Mouse (Mus musculus) lung, postnatal 14 days (tissue): ENCODE measurements around the gene Chka.

Experiments used
- DNase-seq: peaks from one replicate; pipeline ENCODE4 v3.0.0; 2021

Gene Chka

GRCm38 (mm10) chr19:3851502-3851962 lies at the start of gene Chka:
TSS of gene Chka (plus strand) at chr19:3851773.
- DNase-seq, result peak; percentile 97

- DNase-seq, result no peak
Measured at GRCm38 (mm10) chr19:3805526-3805925, 46.0 kb upstream of the Chka start.

GRCm38 (mm10) chr19:3810536-3811233 lies 40.9 kb upstream of the Chka start:
- DNase-seq, result peak; percentile 38

- DNase-seq, result no peak
Measured at GRCm38 (mm10) chr19:3814461-3814860, 37.1 kb upstream of the Chka start.

GRCm38 (mm10) chr19:3815824-3816223 lies 35.7 kb upstream of the Chka start:
- no peak for DNase-seq

- no peak for DNase-seq
Measured at GRCm38 (mm10) chr19:3819080-3819479, 32.5 kb upstream of the Chka start.

GRCm38 (mm10) chr19:3819899-3820444 lies 31.6 kb upstream of the Chka start:
- no peak for DNase-seq

GRCm38 (mm10) chr19:3825044-3825443 lies 26.5 kb upstream of the Chka start:
- no peak for DNase-seq

- no peak for DNase-seq
Measured at GRCm38 (mm10) chr19:3829863-3830262, 21.7 kb upstream of the Chka start.

GRCm38 (mm10) chr19:3831716-3832115 lies 19.9 kb upstream of the Chka start:
- DNase-seq, result no peak

GRCm38 (mm10) chr19:3832851-3833353 lies 18.7 kb upstream of the Chka start:
- peak; percentile 80 for DNase-seq

GRCm38 (mm10) chr19:3834301-3834700 lies 17.3 kb upstream of the Chka start:
- no peak for DNase-seq

- DNase-seq, result no peak
Measured at GRCm38 (mm10) chr19:3836791-3837190, 14.8 kb upstream of the Chka start.

- no peak for DNase-seq
Measured at GRCm38 (mm10) chr19:3838931-3839330, 12.6 kb upstream of the Chka start.

- DNase-seq, result no peak
Measured at GRCm38 (mm10) chr19:3839686-3840085, 11.9 kb upstream of the Chka start.

GRCm38 (mm10) chr19:3840214-3840651 lies 11.3 kb upstream of the Chka start:
- no peak for DNase-seq

GRCm38 (mm10) chr19:3840685-3841084 lies 10.9 kb upstream of the Chka start:
- DNase-seq, result no peak

- peak; percentile 69 for DNase-seq
Measured at GRCm38 (mm10) chr19:3842359-3843148, 9.0 kb upstream of the Chka start.

- no peak for DNase-seq
Measured at GRCm38 (mm10) chr19:3843629-3844028, 7.9 kb upstream of the Chka start.

- no peak for DNase-seq
Measured at GRCm38 (mm10) chr19:3844836-3845235, 6.7 kb upstream of the Chka start.

GRCm38 (mm10) chr19:3845339-3845738 lies 6.2 kb upstream of the Chka start:
- no peak for DNase-seq

- DNase-seq, result peak; percentile 49
Measured at GRCm38 (mm10) chr19:3845803-3846406, 5.7 kb upstream of the Chka start.
